Mouse (Mus musculus) forebrain, embryonic 10.5 days (tissue): Measurements from ENCODE around the gene Rptor. TPM values are rescaled to one million over a fixed set of nuclear protein-coding genes. Genes with fewer than 3 reads are reported as not detected.

Experiments
- DNase-seq: peaks from one replicate; pipeline ENCODE4 v3.0.0-alpha.2; 2017; ENCODE audit warnings: low spot score; ENCODE audit errors: extremely low spot score
- H3K27ac ChIP-seq: fragments of 300-500 bp; sonication (generic); 2 replicates; pipeline ENCODE4 v1.5.1; 2016; ENCODE audit warnings: mild to moderate bottlenecking
- H3K27me3 ChIP-seq: fragments of 300-500 bp; sonication (generic); 2 replicates; pipeline ENCODE4 v1.6.1; 2016; ENCODE audit warnings: mild to moderate bottlenecking; ENCODE audit not compliant: poor library complexity, severe bottlenecking
- H3K36me3 ChIP-seq: fragments of 300-500 bp; sonication (generic); replicated peaks from 2 replicates; pipeline ENCODE4 v1.6.1; 2016; ENCODE audit warnings: mild to moderate bottlenecking, moderate library complexity
- H3K4me1 ChIP-seq: fragments of 300-500 bp; sonication (generic); 2 replicates; pipeline ENCODE4 v1.6.1; 2016
- H3K4me3 ChIP-seq: fragments of 300-500 bp; sonication (generic); 2 replicates; pipeline ENCODE4 v1.5.1; 2016; ENCODE audit warnings: mild to moderate bottlenecking, moderate library complexity
- H3K9me3 ChIP-seq: fragments of 300-500 bp; sonication (generic); 2 replicates; pipeline ENCODE4 v1.6.1; 2016; ENCODE audit warnings: mild to moderate bottlenecking, moderate library complexity
- WGBS: fragments of 180-500 bp; shearing (Covaris S2); methylation state at CpG from one replicate; pipeline ENCODE4 v1.1.7; 2016; 5-methylcytosine and 5-hydroxymethylcytosine counted together
- polyA plus RNA-seq: library from polyadenylated mRNA; unstranded; fragments of >200 nt; fragmentation: Nextera tagmentation; extraction: Ambion mirVana; gene quantifications from 2 replicates; pipeline ENCODE4 v1.2.1, GENCODE M21; 2016

Gene Rptor
- polyA plus RNA-seq, 1 experiment from 2014 or later, result 12.8 TPM

DNA sequence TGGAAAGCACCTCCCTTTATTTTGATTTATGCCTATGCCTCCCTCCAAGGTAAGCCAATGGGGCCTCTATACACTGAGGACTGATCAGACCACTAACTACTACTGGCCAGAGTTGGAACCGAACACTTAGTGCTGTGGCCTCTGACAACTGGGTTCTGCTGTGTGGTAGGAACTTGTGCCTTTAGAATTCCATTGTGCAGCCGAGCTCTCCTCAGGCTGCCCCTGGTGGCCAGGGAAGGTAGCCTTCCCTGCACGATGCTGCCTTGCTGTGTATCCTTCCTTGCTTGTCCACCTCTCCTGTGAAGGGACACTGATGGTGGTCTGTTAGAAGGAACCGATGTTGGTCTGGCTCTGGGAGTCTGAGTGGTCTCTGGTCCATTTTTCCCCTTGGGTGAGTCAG lies 167.0 kb downstream of the Rptor start:
- whole genome bisulfite sequencing, result 74% methylated on average over 4 of the region's 4 CpGs
- peaks cover 23% of the 10 kb centered on the region for H3K4me1 ChIP-seq
- no peak overlapping the region for H3K27ac ChIP-seq
- no peaks in the 10 kb centered on the region for H3K27me3 ChIP-seq
- DNase-seq, result no peak
- no peak overlapping the region for H3K4me3 ChIP-seq
- H3K36me3 ChIP-seq, result peaks cover 26% of the 10 kb centered on the region
- H3K9me3 ChIP-seq, result no peaks in the 10 kb centered on the region

DNA sequence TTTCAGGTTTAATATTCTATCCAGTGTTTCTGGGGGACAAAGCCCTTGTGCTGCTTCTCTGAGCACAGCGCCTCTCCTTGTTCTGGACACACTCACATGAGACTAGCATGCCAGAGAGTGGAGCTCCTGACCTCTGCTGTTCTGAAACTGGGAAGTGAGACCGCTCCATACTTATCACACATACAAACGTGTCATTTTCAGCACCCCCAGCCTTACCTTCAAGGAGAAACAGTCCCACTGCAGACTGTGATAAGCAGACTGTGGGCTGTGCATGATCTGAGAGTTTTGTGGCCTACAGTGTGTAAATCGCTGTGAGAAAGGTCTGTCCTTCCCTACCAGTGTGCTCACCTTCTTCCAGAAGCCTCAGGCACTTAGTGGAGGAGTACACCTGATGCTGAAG lies 168.3 kb downstream of the Rptor start:
- DNase-seq, result no peak
- no peak overlapping the region for H3K27ac ChIP-seq
- H3K9me3 ChIP-seq, result peaks cover 10% of the 10 kb centered on the region
- peaks cover 35% of the 10 kb centered on the region for H3K36me3 ChIP-seq
- no peaks in the 10 kb centered on the region for H3K27me3 ChIP-seq
- H3K4me3 ChIP-seq, result no peak overlapping the region
- peaks cover 20% of the 10 kb centered on the region for H3K4me1 ChIP-seq
- WGBS, result 93% methylated on average over 4 of the region's 4 CpGs

DNA sequence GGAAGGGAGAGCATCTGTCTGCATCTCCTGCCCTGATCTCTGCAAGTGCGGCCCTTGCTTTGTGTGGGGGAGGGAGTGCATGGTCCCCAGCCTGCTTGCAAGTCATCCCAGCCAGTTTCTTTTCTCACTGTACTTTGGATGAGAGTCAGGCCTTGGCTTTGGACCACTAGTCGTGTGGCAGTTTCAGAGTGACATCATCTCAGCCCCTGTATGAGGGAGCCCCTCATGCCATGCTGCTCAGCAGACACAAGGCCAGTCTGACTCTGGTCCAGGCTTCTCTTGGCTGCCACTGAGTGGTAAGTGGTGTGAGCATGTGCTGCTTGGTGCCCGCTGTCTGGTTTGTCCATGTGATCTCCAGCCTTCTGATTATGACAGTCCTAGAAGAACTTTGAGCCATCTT lies 170.2 kb downstream of the Rptor start:
- Histone ChIP-seq H3K9me3 (peaks cover 14% of the 10 kb centered on the region), H3K36me3 (peaks cover 43% of the 10 kb centered on the region), H3K27ac (no peak overlapping the region), H3K27me3 (no peaks in the 10 kb centered on the region), H3K4me1 (peaks cover 1% of the 10 kb centered on the region), H3K4me3 (no peak overlapping the region)
- 90% methylated on average over 3 of the region's 3 CpGs for WGBS
- DNase-seq, result no peak

DNA sequence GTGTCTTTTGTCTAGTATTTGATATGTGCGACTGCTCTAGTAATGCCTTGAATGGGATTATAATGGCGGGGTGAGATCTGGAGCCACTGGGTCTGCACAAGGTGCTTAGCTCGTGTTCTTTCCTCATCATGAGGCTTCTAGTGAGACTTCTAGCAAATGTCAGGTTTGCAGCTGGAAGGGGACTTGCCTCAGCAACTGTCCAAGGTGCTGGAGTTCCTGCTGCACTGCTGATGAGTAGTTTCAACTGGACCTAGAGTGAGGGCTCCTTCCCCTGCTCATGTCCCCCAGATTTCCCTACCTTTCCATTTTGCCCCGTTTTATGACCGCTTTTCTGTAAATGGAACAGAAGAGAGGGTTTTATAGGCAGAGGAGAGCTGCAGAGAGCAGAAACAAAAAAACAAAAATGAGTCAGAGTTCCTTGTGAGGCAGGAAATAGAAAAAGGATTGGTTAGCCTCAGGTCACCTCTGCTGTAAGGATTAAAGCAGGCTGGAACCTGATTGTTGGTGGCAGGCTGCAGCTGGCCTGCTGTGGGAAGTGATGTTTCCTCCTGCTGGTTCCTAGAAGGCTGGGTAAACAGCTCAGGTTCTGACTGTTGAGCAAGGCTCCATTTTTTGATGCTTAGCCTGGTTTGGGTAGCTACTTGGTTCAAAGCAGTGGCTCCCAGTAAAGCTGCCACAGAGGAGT lies 172.5 kb downstream of the Rptor start:
- peaks cover 42% of the 10 kb centered on the region for H3K36me3 ChIP-seq

DNA sequence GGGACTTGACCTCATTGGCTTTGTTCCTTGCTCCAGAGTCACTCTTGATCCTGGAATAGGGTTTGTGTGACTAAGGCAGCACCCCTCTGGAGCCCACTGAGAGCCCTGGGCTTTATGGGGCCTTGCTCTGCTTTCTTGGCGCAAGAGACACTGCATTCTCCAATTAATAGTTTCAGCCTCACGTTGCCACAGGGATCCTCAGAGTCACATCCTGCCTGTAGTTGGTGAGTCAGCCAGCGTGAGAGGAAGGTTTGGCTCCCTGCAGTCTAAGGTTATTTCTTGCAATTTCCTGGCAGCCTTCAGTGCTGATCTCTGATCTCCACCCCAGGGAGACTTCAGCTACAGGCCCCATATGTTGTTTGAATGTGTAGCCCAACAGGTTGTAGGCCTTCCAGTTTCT lies 174.5 kb downstream of the Rptor start:
- no peaks in the 10 kb centered on the region for H3K27me3 ChIP-seq
- peaks cover 14% of the 10 kb centered on the region for H3K9me3 ChIP-seq
- H3K27ac ChIP-seq, result no peak overlapping the region
- peaks cover 45% of the 10 kb centered on the region for H3K36me3 ChIP-seq
- no peak overlapping the region for H3K4me3 ChIP-seq
- no peaks in the 10 kb centered on the region for H3K4me1 ChIP-seq
- DNase-seq, result no peak
- WGBS, result 84% methylated on average over 3 of the region's 3 CpGs

More for the DNA sequence above, 172.5 kb downstream of the Rptor start:
- H3K4me1 ChIP-seq, result no peaks in the 10 kb centered on the region
- no peak overlapping the region for H3K27ac ChIP-seq
- no peak for DNase-seq
- peaks cover 14% of the 10 kb centered on the region for H3K9me3 ChIP-seq
- H3K27me3 ChIP-seq, result no peaks in the 10 kb centered on the region
- H3K4me3 ChIP-seq, result no peak overlapping the region
- WGBS, result 85% methylated on average over 5 of the region's 5 CpGs

DNA sequence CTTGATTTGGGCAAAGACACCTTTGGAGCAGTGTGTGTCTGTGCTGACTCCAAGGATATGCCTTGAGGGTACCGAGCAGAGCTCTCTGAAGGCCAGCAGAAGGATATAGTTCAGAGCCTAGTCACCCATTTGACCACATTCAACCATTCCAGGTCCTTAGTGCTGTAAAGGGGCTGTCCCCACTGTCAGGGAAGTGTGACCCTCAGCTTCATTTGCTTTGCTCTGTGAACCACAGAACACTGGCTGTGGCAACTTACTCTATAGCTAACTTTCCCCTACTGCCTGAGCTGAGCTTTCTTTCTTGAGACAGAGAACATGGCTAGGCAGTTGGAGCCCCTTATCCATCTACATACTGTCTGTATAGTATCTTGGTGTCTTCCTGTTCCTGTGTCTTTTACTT lies 175.2 kb downstream of the Rptor start:
- Histone ChIP-seq H3K27me3 (no peaks in the 10 kb centered on the region), H3K36me3 (peaks cover 44% of the 10 kb centered on the region), H3K4me1 (no peaks in the 10 kb centered on the region), H3K9me3 (peaks cover 14% of the 10 kb centered on the region), H3K27ac (no peak overlapping the region), H3K4me3 (no peak overlapping the region)
- no peak for DNase-seq
- WGBS, result 90% methylated on average over 1 of the region's 1 CpGs

DNA sequence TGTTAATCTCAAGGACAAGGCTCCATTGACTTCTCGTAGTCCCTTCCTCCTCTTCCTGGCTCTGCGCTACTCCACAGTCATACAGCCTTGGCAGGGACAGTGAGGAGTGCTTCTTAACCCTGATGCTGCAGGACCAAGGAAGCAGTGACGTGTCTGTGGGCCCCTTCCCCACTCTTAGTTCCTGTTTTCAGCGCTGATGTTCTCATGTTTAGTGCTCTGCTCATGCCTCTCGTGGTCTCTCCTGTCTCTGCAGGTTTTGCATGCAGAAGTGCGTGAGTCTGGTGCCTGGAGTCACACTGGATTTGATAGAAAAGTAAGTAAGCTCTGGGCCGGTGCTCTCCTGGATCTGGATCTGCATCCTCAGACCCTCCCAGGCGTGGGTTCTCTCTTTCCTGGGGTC lies 177.6 kb downstream of the Rptor start:
- Histone ChIP-seq H3K4me3 (no peak overlapping the region), H3K27me3 (no peaks in the 10 kb centered on the region), H3K9me3 (peaks cover 11% of the 10 kb centered on the region), H3K36me3 (peaks cover 39% of the 10 kb centered on the region), H3K27ac (no peak overlapping the region), H3K4me1 (no peaks in the 10 kb centered on the region)
- DNase-seq, result no peak
- WGBS, result 85% methylated on average over 8 of the region's 8 CpGs

DNA sequence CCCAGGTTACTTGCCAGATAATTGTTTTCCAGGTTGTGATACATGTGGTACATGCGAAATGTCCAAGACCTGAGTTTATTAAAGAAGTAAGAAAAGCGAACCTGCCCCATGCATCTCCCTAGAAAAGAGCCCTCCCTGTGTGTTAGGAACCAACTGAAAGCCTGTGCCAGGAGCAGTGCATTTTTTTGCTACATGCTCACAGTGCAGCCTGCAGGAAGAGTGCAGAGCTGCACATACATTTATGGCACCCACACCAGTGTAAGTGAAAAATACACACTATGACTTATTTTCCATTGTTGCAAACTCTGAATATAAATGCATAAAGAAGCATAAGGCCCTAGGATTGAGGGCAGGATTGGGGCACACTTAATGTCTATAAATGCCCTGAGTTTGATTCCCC lies 178.5 kb downstream of the Rptor start:
- peaks cover 2% of the 10 kb centered on the region for H3K9me3 ChIP-seq
- no peak for DNase-seq
- H3K36me3 ChIP-seq, result peaks cover 30% of the 10 kb centered on the region
- no peaks in the 10 kb centered on the region for H3K4me1 ChIP-seq
- 90% methylated on average over 2 of the region's 2 CpGs for WGBS
- no peaks in the 10 kb centered on the region for H3K27me3 ChIP-seq
- H3K27ac ChIP-seq, result no peak overlapping the region
- H3K4me3 ChIP-seq, result no peak overlapping the region

DNA sequence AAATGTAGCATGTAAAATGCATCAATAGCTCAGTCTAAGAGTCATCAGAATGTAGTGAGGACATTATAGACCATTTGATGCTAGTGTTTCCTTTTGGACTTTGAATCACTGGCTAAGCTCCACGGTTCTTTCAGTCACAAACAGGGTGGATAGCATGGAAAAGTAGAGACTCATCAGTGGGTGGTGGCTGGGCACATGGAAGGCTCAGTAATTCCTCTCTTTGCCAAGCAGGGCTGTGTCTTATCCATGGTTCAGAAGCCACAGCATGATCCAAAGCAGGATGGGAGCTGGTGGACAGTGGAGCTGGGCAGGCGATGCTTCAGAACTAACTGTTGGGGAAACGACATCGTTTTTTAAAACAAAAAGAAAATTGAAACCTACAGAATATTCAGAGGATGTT lies 179.0 kb downstream of the Rptor start:
- Histone ChIP-seq H3K36me3 (peaks cover 26% of the 10 kb centered on the region), H3K27ac (no peak overlapping the region), H3K4me1 (no peaks in the 10 kb centered on the region), H3K9me3 (no peaks in the 10 kb centered on the region), H3K27me3 (no peaks in the 10 kb centered on the region), H3K4me3 (no peak overlapping the region)
- no peak for DNase-seq
- WGBS, result 95% methylated on average over 4 of the region's 4 CpGs

DNA sequence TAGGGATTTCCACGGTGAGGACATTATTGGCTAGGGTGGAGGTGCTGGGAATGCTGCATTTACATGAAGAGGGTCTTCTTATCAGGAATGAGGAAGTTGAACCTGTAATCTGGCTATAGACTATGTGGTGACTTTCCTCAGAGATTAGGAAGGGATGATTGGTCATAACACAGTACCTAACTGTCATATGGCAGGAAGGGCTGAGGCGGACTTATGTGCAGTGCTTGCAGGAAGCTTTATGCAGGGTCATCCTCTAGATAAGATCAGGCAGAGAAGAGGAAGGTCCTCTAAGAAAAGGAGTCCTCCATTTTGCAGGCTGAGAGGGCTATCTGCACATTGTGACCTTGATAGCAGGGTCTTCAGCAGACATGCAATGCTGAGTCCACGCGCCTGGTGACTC lies 180.9 kb downstream of the Rptor start:
- Histone ChIP-seq H3K9me3 (no peaks in the 10 kb centered on the region), H3K27ac (no peak overlapping the region), H3K4me3 (no peak overlapping the region), H3K4me1 (0 out of 2 replicates have a peak, but pooled peaks cover 5% of the 10 kb centered on the region), H3K36me3 (peaks cover 28% of the 10 kb centered on the region), H3K27me3 (no peaks in the 10 kb centered on the region)
- WGBS, result 91% methylated on average over 4 of the region's 4 CpGs
- no peak for DNase-seq

DNA sequence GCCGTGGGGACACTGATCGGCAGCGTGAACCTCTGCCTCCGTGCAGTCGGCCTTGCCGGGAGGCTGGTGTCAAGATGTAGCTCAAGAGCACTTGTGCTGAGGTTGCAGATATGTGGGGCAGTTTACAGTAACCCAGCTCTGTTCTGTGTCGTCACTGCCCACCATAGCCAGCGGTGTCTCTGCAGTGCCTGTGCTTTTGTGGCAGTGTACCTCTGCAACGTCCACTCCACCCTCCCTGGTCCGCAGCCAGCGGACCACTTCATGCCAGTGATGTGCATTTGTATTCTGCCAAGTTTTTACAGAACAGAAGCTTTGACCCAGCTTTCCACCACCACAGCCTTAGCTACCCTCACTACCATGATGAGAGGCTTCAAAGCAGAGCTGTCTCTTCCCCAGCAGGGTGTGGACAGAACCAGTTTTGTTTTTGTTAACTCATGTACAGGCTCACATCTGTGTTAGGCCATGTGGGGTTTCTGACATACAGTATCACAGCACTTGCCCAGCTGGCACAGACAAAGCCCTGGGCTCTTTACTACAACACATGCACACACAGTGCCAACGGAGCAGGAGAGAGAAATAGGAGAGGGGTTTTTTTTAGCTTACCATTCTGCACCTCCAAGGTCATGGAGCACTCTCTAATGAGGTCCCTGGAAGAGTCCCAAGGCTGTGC lies 182.1 kb downstream of the Rptor start:
- no peaks in the 10 kb centered on the region for H3K9me3 ChIP-seq
- H3K36me3 ChIP-seq, result peaks cover 28% of the 10 kb centered on the region
- no peak overlapping the region for H3K27ac ChIP-seq
- peaks cover 11% of the 10 kb centered on the region for H3K4me1 ChIP-seq
- no peak overlapping the region for H3K4me3 ChIP-seq
- no peaks in the 10 kb centered on the region for H3K27me3 ChIP-seq
- no peak for DNase-seq
- WGBS, result 96% methylated on average over 12 of the region's 12 CpGs

DNA sequence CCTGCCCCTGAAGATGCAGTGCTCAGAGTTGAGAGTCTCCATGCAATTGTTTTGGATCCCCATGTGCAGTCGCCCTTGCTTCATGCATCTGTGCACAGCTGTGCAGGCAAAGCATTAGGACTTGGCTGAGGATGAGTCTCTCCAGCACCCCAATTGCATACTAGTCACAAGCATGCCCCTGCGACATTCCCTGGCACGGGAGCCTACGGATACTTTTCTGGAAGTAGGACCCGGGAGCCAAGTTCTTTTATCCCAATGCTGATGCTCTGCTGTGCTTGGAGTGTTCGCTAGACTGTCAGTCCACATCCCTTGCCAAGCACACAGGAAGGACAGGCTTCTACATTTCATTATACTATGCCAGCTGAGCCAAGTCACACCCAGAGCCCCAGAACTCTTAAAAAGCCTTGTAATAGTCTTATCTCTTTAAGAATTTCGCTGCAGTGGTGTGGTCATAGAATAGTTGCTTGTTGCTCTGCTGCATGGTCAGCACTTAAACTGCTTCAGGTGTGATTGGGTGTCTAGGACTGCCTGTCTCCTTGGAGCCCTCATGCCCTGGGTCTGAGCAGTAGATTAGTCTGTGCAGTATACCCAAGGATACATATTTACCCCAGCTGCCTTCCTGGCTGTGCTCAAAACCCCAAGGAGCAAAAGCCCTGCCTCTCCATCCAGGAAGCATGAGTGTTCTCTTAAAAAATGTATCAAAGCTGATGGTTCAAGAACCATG lies 183.1 kb downstream of the Rptor start:
- WGBS, result 94% methylated on average over 7 of the region's 7 CpGs
- no peak for DNase-seq
- Histone ChIP-seq H3K36me3 (peaks cover 20% of the 10 kb centered on the region), H3K4me3 (no peak overlapping the region), H3K9me3 (no peaks in the 10 kb centered on the region), H3K4me1 (peaks cover 15% of the 10 kb centered on the region), H3K27me3 (no peaks in the 10 kb centered on the region), H3K27ac (no peak overlapping the region)

DNA sequence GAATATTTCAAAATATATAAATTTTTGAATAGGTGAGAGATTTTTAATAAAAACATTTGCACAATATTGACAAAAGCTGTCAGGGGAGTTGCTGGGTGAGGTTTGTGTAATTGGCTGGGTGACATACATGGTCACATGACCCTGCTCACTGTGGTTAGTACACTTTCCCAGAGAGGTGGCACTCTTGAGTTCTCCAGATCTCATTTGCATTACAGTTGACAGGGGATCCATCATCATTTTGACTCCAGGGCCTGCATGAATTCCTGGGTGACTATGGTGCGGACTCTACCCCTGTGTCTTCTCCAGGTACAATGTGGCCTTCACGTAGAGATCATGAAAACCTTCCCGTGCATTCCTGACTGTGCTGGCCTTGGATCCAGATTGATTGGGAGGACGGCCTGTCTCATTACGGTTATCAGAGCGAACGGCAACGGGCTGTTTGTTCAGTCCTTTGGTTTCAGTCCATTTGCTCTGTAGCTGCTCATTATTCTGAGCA lies 183.7 kb downstream of the Rptor start:
- Histone ChIP-seq H3K36me3 (peaks cover 14% of the 10 kb centered on the region; the same call in 1 of the 2 replicates), H3K9me3 (no peaks in the 10 kb centered on the region), H3K27ac (no peak overlapping the region), H3K4me3 (no peak overlapping the region), H3K27me3 (no peaks in the 10 kb centered on the region), H3K4me1 (peaks cover 15% of the 10 kb centered on the region)
- 94% methylated on average over 8 of the region's 8 CpGs for WGBS
- no peak for DNase-seq
